Mouse (Mus musculus): Measurements from ENCODE around the gene Foxp1.
A peak's percentile ranks its signal among the peaks of the same experiment; 100 is the strongest.

The Foxp1 gene

DNA sequence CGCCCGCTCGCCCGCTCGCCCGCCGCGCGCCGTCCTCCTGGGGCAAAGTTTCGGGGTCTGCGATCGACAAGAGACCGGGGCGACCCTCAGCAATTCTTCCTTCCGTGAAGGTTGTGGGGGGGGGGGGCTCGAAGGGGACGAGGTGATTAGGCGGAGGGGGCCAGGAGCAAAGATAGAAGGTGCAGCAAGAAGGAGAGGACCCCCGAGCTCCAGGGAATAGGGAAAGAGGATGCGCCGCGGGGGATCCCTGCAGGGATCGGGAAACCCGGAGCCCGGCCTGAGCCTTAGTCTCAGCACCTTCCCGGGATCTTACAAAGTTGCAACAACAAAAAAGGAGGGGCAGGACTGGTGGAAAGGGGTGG, 1.9 kb downstream of the Foxp1 start:
- no peak for DNase-seq (ENCODE audit: low spot score in 2 of 2)

DNA sequence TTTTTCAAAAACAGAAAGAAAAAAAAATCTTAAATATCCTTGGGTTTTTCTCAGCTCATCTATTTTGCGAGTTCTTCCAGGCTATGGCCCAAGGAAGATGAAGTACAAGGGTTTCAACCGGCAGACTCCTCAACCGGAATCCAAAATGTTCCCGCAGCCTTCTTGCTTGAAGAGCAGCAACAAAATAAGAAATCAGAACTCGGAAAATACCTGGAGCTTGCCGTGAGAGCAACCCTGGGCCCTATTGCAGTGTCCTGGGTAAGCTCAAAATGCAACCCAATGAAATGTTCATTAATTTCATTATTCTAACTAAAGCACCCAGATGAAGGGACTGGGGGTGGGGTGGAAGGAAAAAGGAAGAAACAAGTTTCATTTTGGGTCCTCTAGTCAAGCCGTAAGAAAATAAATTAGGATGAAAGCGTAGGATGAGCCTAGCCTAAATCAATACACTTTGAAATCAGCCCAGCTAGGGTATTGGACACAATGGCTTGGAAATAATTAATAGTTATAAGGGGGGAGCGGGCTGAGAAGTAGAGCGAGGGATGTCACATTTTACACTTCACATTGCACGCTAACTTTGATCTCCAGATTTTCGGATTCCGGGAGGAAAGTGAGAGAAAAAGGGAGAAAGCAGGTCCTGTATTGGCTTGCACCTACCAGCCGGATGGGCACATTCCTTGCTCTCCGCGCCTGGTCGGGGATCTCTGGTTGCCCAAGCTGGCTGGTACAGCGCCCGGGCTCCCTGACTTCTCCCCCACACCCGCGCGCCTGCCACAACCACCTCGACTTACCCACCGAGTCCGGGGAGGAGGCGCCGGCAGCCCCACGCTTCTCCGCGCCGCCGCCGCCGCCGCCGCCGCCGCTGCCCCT, 2.5 kb downstream of the Foxp1 start:
- DNase-seq (ENCODE audit: low spot score in 2 of 2), result peak in 1 of 2 experiments; percentile 70

DNA sequence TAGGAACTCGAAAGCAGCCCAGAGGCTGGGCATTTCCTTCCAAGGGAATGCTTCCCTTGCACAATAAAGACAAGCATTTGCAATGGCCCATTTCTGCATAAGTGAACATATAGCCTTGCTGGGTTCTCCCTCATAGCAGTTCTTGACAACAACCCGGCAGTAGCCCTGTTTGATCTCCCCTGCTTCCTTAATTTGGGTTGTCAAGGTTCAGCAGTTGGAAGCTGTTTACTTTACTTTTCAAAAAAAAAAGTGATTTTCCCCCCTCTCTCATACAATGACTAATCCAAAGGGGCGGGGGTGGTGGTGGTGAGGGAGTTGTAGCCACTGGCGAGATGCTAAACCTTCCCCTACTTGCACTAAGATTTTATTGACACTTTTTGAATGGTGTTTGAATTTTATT, 3.5 kb downstream of the Foxp1 start:
- no peak for DNase-seq (ENCODE audit: low spot score in 2 of 2)

GRCm38 (mm10) chr6:99515667-99516199, 6.8 kb downstream of the Foxp1 start:
- DNase-seq (ENCODE audit: low spot score in 2 of 2), result no peak

DNA sequence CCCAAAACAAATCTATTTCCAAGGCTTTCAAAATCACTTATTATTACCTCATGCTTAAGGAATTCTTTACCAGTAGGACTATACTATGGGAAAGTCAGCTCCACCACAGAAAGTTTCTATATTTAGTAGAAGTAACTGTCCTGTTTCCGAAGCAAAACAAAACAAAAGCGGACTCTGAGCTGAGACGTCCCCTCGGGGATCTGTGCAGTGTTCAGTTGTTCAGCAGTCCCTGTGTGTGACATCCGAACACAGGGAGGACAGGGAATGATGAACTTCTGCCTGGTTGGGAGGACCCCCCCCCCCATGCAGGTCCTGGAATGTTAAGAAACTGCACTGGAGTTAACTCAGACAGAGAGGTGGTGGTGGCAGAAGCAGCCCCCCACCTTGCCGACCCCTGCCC, 10.7 kb downstream of the Foxp1 start:
- DNase-seq (ENCODE audit: low spot score in 2 of 2), result no peak

DNA sequence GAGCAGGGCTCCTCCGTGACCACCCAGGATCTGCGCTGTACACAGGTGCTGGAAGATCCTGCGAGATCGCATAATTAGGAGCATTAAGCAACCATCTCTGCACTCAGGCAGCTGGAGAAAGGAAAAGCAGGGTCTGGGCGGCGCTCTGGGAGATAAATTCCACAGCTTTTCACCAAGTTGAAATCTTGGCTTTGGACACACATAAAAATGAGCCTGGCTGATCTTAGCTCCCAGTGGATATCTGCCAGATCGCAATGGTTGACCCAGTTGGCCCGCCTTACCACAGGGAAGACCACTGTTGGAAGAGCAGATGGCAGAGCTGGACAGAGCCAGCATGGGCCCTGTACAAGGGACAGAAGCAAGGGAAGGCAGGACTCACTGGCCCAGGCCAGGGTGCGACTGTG, 13.3 kb downstream of the Foxp1 start:
- no peak for DNase-seq (ENCODE audit: low spot score in 2 of 2)

DNA sequence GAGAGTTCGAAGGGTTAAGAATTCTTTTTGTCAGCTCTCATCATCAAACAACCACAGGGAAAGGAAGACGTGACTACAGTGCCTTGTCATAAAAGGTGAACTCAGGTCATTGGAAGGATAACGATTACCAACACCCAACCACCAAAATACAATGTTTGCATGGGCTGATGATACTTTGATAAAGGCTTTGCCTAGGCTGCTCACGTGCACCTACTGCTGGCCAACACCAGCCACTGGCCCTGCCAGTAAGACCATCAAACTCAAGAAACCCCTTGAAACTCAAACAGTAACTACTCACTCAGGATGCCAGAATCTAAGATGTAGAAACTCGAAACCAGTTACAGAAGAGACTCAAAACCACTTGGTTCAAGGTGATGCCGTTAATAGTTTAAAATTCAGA, 15.7 kb downstream of the Foxp1 start:
- no peak for DNase-seq (ENCODE audit: low spot score in 2 of 2)

GRCm38 (mm10) chr6:99503741-99504140, 18.8 kb downstream of the Foxp1 start:
- no peak for DNase-seq (ENCODE audit: low spot score in 2 of 2)

DNA sequence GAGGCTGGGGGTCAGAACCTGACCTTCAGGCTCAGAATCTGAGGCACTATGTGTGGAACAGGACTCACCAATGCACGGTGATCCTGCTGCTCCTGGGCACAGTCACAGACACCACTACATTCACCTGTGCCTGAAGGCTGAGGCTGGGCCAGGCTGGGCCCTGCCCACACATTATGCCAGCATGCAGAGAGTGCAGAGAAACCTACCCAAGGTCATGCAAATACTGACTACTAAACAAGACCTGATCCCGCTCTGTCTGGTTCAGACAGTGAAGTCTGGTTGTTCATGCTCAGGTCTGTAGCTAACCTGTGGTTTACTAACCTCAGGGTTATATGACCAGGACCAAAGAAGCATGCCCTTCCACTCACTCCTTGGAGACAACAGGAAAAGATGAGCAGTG, 19.8 kb downstream of the Foxp1 start:
- DNase-seq (ENCODE audit: low spot score in 2 of 2), result no peak

GRCm38 (mm10) chr6:99502314-99502713, 20.2 kb downstream of the Foxp1 start:
- no peak for DNase-seq (ENCODE audit: low spot score in 2 of 2)

DNA sequence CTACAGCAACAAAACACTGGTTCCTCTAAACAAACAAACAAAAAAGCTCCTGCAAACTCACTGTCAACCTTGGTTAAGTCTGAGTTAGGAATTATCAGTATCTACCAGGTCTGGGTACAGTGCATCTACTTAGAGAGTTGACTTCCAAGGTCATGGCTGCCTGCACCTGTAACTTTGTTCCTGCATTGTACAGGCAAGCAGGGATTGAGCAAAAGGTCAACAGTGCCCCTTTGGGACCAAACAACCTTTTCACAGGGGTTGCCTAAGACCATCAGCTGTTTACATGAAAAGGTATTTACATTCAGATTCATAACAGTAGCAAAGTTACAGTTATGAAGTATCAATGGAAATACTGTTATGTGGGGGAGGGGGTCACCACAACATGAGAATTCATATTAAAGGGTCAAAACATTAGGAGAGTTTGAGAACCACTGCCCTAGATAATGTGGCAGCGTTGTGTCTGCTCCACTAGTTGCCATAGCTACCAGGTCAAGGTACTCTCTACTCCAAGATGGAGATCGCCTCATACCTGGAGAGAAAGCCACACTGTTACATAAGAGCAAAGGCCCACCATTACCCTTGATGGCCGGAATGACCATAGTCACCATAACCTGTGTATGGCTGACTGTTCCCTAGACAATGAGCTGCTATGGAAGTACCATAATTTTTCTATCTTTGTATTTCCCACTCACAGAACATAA, 21.8 kb downstream of the Foxp1 start:
- no peak for DNase-seq (ENCODE audit: low spot score in 2 of 2)

GRCm38 (mm10) chr6:99498082-99498481, 24.4 kb downstream of the Foxp1 start:
- DNase-seq (ENCODE audit: low spot score in 2 of 2), result no peak

GRCm38 (mm10) chr6:99496114-99496513, 26.4 kb downstream of the Foxp1 start:
- no peak for DNase-seq (ENCODE audit: low spot score in 2 of 2)

GRCm38 (mm10) chr6:99492937-99493336, 29.6 kb downstream of the Foxp1 start:
- DNase-seq (ENCODE audit: low spot score in 2 of 2), result no peak

- DNase-seq (ENCODE audit: low spot score in 2 of 2), result no peak
These were observed 30.5 kb downstream of the Foxp1 start for GRCm38 (mm10) chr6:99491979-99492544.

DNA sequence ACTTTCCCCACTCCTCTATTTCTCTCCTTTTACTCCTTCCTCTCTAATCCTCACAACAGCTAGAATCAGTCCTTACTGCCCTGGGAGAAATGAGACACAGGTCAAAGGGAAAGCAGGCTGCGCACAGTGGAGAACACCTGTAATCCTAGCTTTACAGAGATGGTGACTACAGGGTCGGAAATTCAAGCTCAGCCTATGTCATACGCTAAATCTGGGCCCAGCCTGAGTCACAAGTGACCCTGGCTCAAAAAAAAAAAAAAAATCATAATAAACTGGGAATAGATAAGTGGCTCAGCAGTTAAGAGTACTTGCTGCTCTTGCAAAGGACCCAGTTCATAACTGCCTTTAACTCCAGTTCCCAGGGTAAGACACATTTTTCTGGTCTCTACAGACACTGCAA, 31.4 kb downstream of the Foxp1 start:
- no peak for DNase-seq (ENCODE audit: low spot score in 2 of 2)

DNA sequence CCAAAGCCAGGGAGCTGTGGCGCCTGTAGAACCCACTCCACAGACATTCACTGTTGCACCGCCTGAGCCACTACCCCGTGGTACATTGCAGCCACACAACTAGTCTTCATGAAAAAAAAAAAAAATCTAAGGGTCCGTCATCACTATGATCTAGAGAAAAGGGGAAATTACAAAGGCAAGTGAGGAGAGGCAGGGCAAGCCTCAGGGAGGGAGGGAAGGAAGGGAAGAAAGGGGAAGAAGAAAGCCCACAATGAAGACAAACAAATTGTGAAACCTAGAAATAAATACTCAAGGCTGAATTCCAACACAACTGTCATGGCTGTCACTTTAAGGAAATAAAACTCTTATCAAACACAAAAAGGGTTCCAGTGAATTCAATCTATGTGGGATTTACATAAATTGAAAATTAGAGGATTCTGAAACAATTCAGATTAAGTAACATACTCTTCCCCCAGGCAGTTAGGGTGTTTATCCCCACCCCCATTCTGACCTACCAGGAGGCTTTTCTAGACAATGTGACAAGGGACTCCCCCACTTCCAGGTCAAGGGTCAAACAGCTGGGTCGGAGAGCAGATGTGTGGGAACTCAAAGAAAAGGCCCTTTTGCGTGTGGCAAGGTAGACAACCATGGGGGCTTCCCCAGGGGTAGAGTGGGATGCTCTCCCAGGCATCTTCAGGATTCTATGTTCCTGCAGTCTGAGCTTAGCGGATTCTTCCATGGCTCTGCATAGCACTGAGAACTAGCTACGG, 32.4 kb downstream of the Foxp1 start:
- no peak for DNase-seq (ENCODE audit: low spot score in 2 of 2)

GRCm38 (mm10) chr6:99489423-99489822, 33.1 kb downstream of the Foxp1 start:
- DNase-seq (ENCODE audit: low spot score in 2 of 2), result no peak

GRCm38 (mm10) chr6:99485884-99486640, 36.5 kb downstream of the Foxp1 start:
- DNase-seq (ENCODE audit: low spot score in 2 of 2), result no peak

GRCm38 (mm10) chr6:99485217-99485883, 37.2 kb downstream of the Foxp1 start:
- DNase-seq (ENCODE audit: low spot score in 2 of 2), result peak; percentile 22 to 67

GRCm38 (mm10) chr6:99484884-99485216, 37.7 kb downstream of the Foxp1 start:
- no peak for DNase-seq (ENCODE audit: low spot score in 2 of 2)
